Mouse (Mus musculus) ovary, adult 18-20 months (tissue): ENCODE data around the gene Mex3d.
A peak's percentile ranks its signal among the peaks of the same experiment; 100 is the strongest.

Source experiments
- DNase-seq: peaks from one replicate; pipeline ENCODE4 v3.0.0; 2022; ENCODE audit warnings: low spot score, mixed read lengths

Gene Mex3d

GRCm38 (mm10) chr10:80412656-80413541, 25.4 kb upstream of the Mex3d start:
- no peak for DNase-seq

GRCm38 (mm10) chr10:80407924-80408323, 20.5 kb upstream of the Mex3d start:
- DNase-seq = no peak

- peak; percentile 91 for DNase-seq
Measured at GRCm38 (mm10) chr10:80406684-80407501, 19.4 kb upstream of the Mex3d start, which contains the start of gene Uqcr11. Uqcr11 (minus strand) TSS chr10:80406830.

- DNase-seq = no peak
Measured at GRCm38 (mm10) chr10:80405481-80406173, 18.2 kb upstream of the Mex3d start.

- no peak for DNase-seq
Measured at GRCm38 (mm10) chr10:80403044-80403692, 15.7 kb upstream of the Mex3d start.

- DNase-seq = no peak
Measured at GRCm38 (mm10) chr10:80400704-80401161, 13.3 kb upstream of the Mex3d start.

- no peak for DNase-seq
Measured at GRCm38 (mm10) chr10:80399973-80400703, 12.7 kb upstream of the Mex3d start.

- peak; percentile 100 for DNase-seq
Measured at GRCm38 (mm10) chr10:80399191-80399972, 11.9 kb upstream of the Mex3d start, which contains the start of gene Mbd3. Mbd3 (minus strand) TSS chr10:80399550.

- peak; percentile 98 for DNase-seq
Measured at GRCm38 (mm10) chr10:80398719-80399190, 11.3 kb upstream of the Mex3d start.

GRCm38 (mm10) chr10:80398174-80398535, 10.7 kb upstream of the Mex3d start:
- DNase-seq = no peak

- no peak for DNase-seq
Measured at GRCm38 (mm10) chr10:80397524-80398173, 10.2 kb upstream of the Mex3d start.

- DNase-seq = no peak
Measured at GRCm38 (mm10) chr10:80396822-80397523, 9.5 kb upstream of the Mex3d start.

GRCm38 (mm10) chr10:80395025-80395627, 7.7 kb upstream of the Mex3d start:
- no peak for DNase-seq

GRCm38 (mm10) chr10:80392687-80393086, 5.2 kb upstream of the Mex3d start:
- no peak for DNase-seq

- no peak for DNase-seq
Measured at GRCm38 (mm10) chr10:80390697-80391096, 3.2 kb upstream of the Mex3d start.

- DNase-seq = no peak
Measured at GRCm38 (mm10) chr10:80389185-80389708, 1.8 kb upstream of the Mex3d start.

- DNase-seq = no peak
Measured at GRCm38 (mm10) chr10:80388731-80389130, 1.3 kb upstream of the Mex3d start.
